16 mouse cellular contexts compared by ENCODE assay signal in genomic region chr9:70271137-70271536, GRCm38 (mm10).
DNase-seq lines count a peak whose midpoint lies in the region; ATAC-seq and TF ChIP-seq lines count a peak whose summit lies in the region.
"Had no signal": no experiment of that assay in that cellular context is flagged by ENCODE, and none has a peak within 500 bp of the region (broad histone marks: within the 10 kb centered on the region; RNA-seq: fewer than 3 reads in every experiment).

No protein-coding gene starts in this region.

- WGBS in intestine, embryonic 16.5 days = 53% methylated on average over 7 of the region's 7 CpGs
- WGBS in intestine, embryonic 15.5 days = 58% methylated on average over 7 of the region's 7 CpGs
- WGBS in lung, embryonic 15.5 days = 27% methylated on average over 7 of the region's 7 CpGs
- 20% methylated on average over 7 of the region's 7 CpGs for WGBS in small intestine, adult 2 months
- WGBS in hindbrain, embryonic 12.5 days = 77% methylated on average over 7 of the region's 7 CpGs
- 67% methylated on average over 7 of the region's 7 CpGs for WGBS in midbrain, embryonic 15.5 days

- H3K27ac ChIP-seq in intestine, embryonic 16.5 days (ENCODE audit: low read length) = peak overlapping the region; percentile 56; the same call in 1 of the 2 replicates
- no peak overlapping the region for H3K27ac ChIP-seq in intestine, embryonic 15.5 days
- H3K27ac ChIP-seq in lung, embryonic 15.5 days = peak overlapping the region; percentile 78
- peak overlapping the region; percentile 57 for H3K27ac ChIP-seq in small intestine, adult 2 months (ENCODE audit: insufficient read depth, low read depth, low read length)
- no peak overlapping the region for H3K27ac ChIP-seq in hindbrain, embryonic 12.5 days
- H3K27ac ChIP-seq in midbrain, embryonic 15.5 days = no peak overlapping the region
- H3K27ac ChIP-seq: forebrain, embryonic 13.5 days; hindbrain, embryonic 10.5 days had no signal

- no peaks in the 10 kb centered on the region for H3K36me3 ChIP-seq in intestine, embryonic 16.5 days (ENCODE audit: control insufficient read depth, insufficient read depth, low read length)
- H3K36me3 ChIP-seq in intestine, embryonic 15.5 days = no peaks in the 10 kb centered on the region
- no peaks in the 10 kb centered on the region for H3K36me3 ChIP-seq in lung, embryonic 15.5 days
- H3K36me3 ChIP-seq in small intestine, adult 2 months (ENCODE audit: control insufficient read depth, insufficient read depth, low read length) = no peaks in the 10 kb centered on the region
- no peaks in the 10 kb centered on the region for H3K36me3 ChIP-seq in hindbrain, embryonic 12.5 days
- H3K36me3 ChIP-seq in midbrain, embryonic 15.5 days (replicated peaks) = no peaks in the 10 kb centered on the region
- H3K36me3 ChIP-seq: hindbrain, embryonic 10.5 days had no signal

- H3K9ac ChIP-seq in intestine, embryonic 16.5 days (ENCODE audit: low read depth, low read length) = no peak overlapping the region
- no peak overlapping the region for H3K9ac ChIP-seq in intestine, embryonic 15.5 days
- H3K9ac ChIP-seq in lung, embryonic 15.5 days = no peak overlapping the region
- H3K9ac ChIP-seq in hindbrain, embryonic 12.5 days = no peak overlapping the region
- no peak overlapping the region for H3K9ac ChIP-seq in midbrain, embryonic 15.5 days
- H3K9ac ChIP-seq: forebrain, embryonic 13.5 days had no signal

- H3K4me2 ChIP-seq in intestine, embryonic 16.5 days (ENCODE audit: low read depth, low read length) = no peak overlapping the region
- H3K4me2 ChIP-seq in intestine, embryonic 15.5 days (replicated peaks) = no peak overlapping the region
- H3K4me2 ChIP-seq in lung, embryonic 15.5 days = no peak overlapping the region
- no peak overlapping the region for H3K4me2 ChIP-seq in hindbrain, embryonic 12.5 days (replicated peaks)
- no peak overlapping the region for H3K4me2 ChIP-seq in midbrain, embryonic 15.5 days
- H3K4me2 ChIP-seq: forebrain, embryonic 13.5 days had no signal

- ATAC-seq in intestine, embryonic 16.5 days = peak; percentile 32
- ATAC-seq in intestine, embryonic 15.5 days = no peak
- ATAC-seq in lung, embryonic 15.5 days (ENCODE audit: borderline replicate concordance, extremely low read depth, low FRiP score, low TSS enrichment) = no peak
- no peak for ATAC-seq in hindbrain, embryonic 12.5 days (ENCODE audit: low FRiP score)
- ATAC-seq in midbrain, embryonic 15.5 days (replicated peaks) = no peak
- ATAC-seq: forebrain, embryonic 13.5 days; midbrain, embryonic 16.5 days had no signal

- H3K4me1 ChIP-seq in intestine, embryonic 16.5 days (ENCODE audit: control insufficient read depth, insufficient read depth, low read length) = peaks cover 17% of the 10 kb centered on the region
- 0 out of 2 replicates have a peak, but pooled peaks cover 8% of the 10 kb centered on the region for H3K4me1 ChIP-seq in intestine, embryonic 15.5 days (replicated peaks)
- H3K4me1 ChIP-seq in lung, embryonic 15.5 days = peaks cover 49% of the 10 kb centered on the region
- peaks cover 37% of the 10 kb centered on the region for H3K4me1 ChIP-seq in small intestine, adult 2 months (ENCODE audit: control insufficient read depth, insufficient read depth, insufficient read length, low read length)
- H3K4me1 ChIP-seq in hindbrain, embryonic 12.5 days = peaks cover 7% of the 10 kb centered on the region
- no peaks in the 10 kb centered on the region for H3K4me1 ChIP-seq in midbrain, embryonic 15.5 days

- no peak overlapping the region for H3K4me3 ChIP-seq in intestine, embryonic 16.5 days (ENCODE audit: low read length)
- no peak overlapping the region for H3K4me3 ChIP-seq in intestine, embryonic 15.5 days (replicated peaks)
- no peak overlapping the region for H3K4me3 ChIP-seq in lung, embryonic 15.5 days
- no peak overlapping the region for H3K4me3 ChIP-seq in small intestine, adult 2 months (ENCODE audit: low read depth, low read length)
- no peak overlapping the region for H3K4me3 ChIP-seq in hindbrain, embryonic 12.5 days
- H3K4me3 ChIP-seq in midbrain, embryonic 15.5 days = no peak overlapping the region
- H3K4me3 ChIP-seq: forebrain, embryonic 13.5 days; hindbrain, embryonic 10.5 days; megakaryocyte, embryonic 14.5 days had no signal

- H3K9me3 ChIP-seq in intestine, embryonic 16.5 days (ENCODE audit: control insufficient read depth, low read length) = no peaks in the 10 kb centered on the region
- no peaks in the 10 kb centered on the region for H3K9me3 ChIP-seq in intestine, embryonic 15.5 days
- no peaks in the 10 kb centered on the region for H3K9me3 ChIP-seq in lung, embryonic 15.5 days
- H3K9me3 ChIP-seq in hindbrain, embryonic 12.5 days (replicated peaks) = no peaks in the 10 kb centered on the region
- H3K9me3 ChIP-seq in midbrain, embryonic 15.5 days = no peaks in the 10 kb centered on the region
- H3K9me3 ChIP-seq: forebrain, embryonic 13.5 days; hindbrain, embryonic 10.5 days; megakaryocyte, embryonic 14.5 days had no signal

- H3K27me3 ChIP-seq in intestine, embryonic 16.5 days (replicated peaks; ENCODE audit: control insufficient read depth, insufficient read depth, low read length) = no peaks in the 10 kb centered on the region
- H3K27me3 ChIP-seq in intestine, embryonic 15.5 days (replicated peaks) = no peaks in the 10 kb centered on the region
- no peaks in the 10 kb centered on the region for H3K27me3 ChIP-seq in lung, embryonic 15.5 days
- H3K27me3 ChIP-seq in small intestine, adult 2 months (ENCODE audit: control insufficient read depth, insufficient read depth, low read length) = no peaks in the 10 kb centered on the region
- no peaks in the 10 kb centered on the region for H3K27me3 ChIP-seq in hindbrain, embryonic 12.5 days
- H3K27me3 ChIP-seq in midbrain, embryonic 15.5 days (replicated peaks) = no peaks in the 10 kb centered on the region
- H3K27me3 ChIP-seq: forebrain, embryonic 13.5 days had no signal

- no peak for DNase-seq in lung, postnatal 4 days
- peak; percentile 49 for DNase-seq in kidney, postnatal 10 days
- DNase-seq: adrenal gland, postnatal 14 days; cerebellum, adult 11-12 months; cerebellum, postnatal 25 days; retina, postnatal 1 day had no signal

- no peak for TF ChIP-seq POLR2A in small intestine, adult 2 months (IDR thresholded peaks at IDR 0.05; ENCODE audit: low read depth, low read length)

- TF ChIP-seq CTCF in small intestine, adult 2 months (IDR thresholded peaks at IDR 0.05; ENCODE audit: extremely low read depth, insufficient read length, insufficient replicate concordance, low read depth, low read length) = no peak

Comparison
In these comparisons a context has a peak if more than half of its experiments do, and no peak if none do; other contexts are left out.
1. H3K27ac ChIP-seq: peak in intestine, embryonic 16.5 days (single experiment), lung, embryonic 15.5 days (single experiment) and small intestine, adult 2 months (single experiment); none in intestine, embryonic 15.5 days (single experiment), hindbrain, embryonic 12.5 days (single experiment) and midbrain, embryonic 15.5 days (single experiment).